Mouse (Mus musculus) frontal cortex, postnatal 14 days (tissue): ENCODE data around the gene Shc2.

Source experiments
- DNase-seq, 2 experiments: peaks; one replicate each; pipeline ENCODE4 v3.0.0; 2022; ENCODE audit warnings: low spot score in 2 of 2

Shc2 gene

GRCm38 (mm10) chr10:79637128-79638110 lies at the start of gene Shc2:
Shc2 (minus strand) TSS chr10:79637918.
- peak; percentile 74 to 79 for DNase-seq

GRCm38 (mm10) chr10:79687513-79687912 lies 49.8 kb upstream of the Shc2 start:
- no peak for DNase-seq

GRCm38 (mm10) chr10:79686691-79687090 lies 49.0 kb upstream of the Shc2 start:
- DNase-seq: no peak

GRCm38 (mm10) chr10:79686219-79686618 lies 48.5 kb upstream of the Shc2 start:
- DNase-seq: no peak

GRCm38 (mm10) chr10:79684770-79685600 lies 47.3 kb upstream of the Shc2 start:
- DNase-seq: no peak

GRCm38 (mm10) chr10:79683726-79684640 lies 46.3 kb upstream of the Shc2 start:
- no peak for DNase-seq

GRCm38 (mm10) chr10:79682916-79683582 lies 45.3 kb upstream of the Shc2 start:
- DNase-seq: peak in 1 of 2 experiments; percentile 56

GRCm38 (mm10) chr10:79682551-79682915 lies 44.8 kb upstream of the Shc2 start:
- DNase-seq: no peak

- peak; percentile 99 for DNase-seq
These were observed 44.0 kb upstream of the Shc2 start, which contains the start of gene Cdc34 for GRCm38 (mm10) chr10:79681591-79682245. Cdc34 (plus strand) TSS chr10:79682195.

GRCm38 (mm10) chr10:79680606-79681495 lies 43.1 kb upstream of the Shc2 start:
- no peak for DNase-seq

- DNase-seq: no peak
These were observed 37.8 kb upstream of the Shc2 start for GRCm38 (mm10) chr10:79675346-79676035.

- DNase-seq: no peak
These were observed 35.3 kb upstream of the Shc2 start for GRCm38 (mm10) chr10:79673054-79673453.

- no peak for DNase-seq
These were observed 34.4 kb upstream of the Shc2 start for GRCm38 (mm10) chr10:79672088-79672455.

GRCm38 (mm10) chr10:79671396-79672087 lies 33.8 kb upstream of the Shc2 start:
- no peak for DNase-seq

- no peak for DNase-seq
These were observed 32.6 kb upstream of the Shc2 start for GRCm38 (mm10) chr10:79670071-79670888.

GRCm38 (mm10) chr10:79669576-79670057 lies 31.9 kb upstream of the Shc2 start:
- peak; percentile 72 for DNase-seq
